Mouse (Mus musculus): Measurements from ENCODE around the gene H2-Oa. TPM values are rescaled to one million over a fixed set of nuclear protein-coding genes. Genes with fewer than 3 reads are reported as not detected.
A peak's percentile ranks its signal among the peaks of the same experiment; 100 is the strongest.

Gene H2-Oa
- polyA plus RNA-seq, 1 experiment from 2014 or later: not detected

GRCm38 (mm10) chr17:34122188-34122984 is 30.2 kb downstream of the H2-Oa start, which contains the start of gene Brd2:
Gene Brd2 (minus strand): TSS chr17:34122634.
- Histone ChIP-seq H3K4me1 (ENCODE audit: control insufficient read depth, insufficient read depth, low read length) (peaks cover 11% of the 10 kb centered on the region), H3K27me3 (ENCODE audit: control insufficient read depth, insufficient read depth, low read length) (no peaks in the 10 kb centered on the region), H3K9ac (replicated peaks; ENCODE audit: low read length) (peak within 1 kb of the TSS; percentile 97), H3K27ac (replicated peaks; ENCODE audit: low read depth, low read length) (peak within 1 kb of the TSS; percentile 100), H3K36me3 (ENCODE audit: control insufficient read depth, insufficient read depth, low read length) (peaks cover 15% of the 10 kb centered on the region), H3K9me3 (ENCODE audit: control insufficient read depth, low read length) (no peaks in the 10 kb centered on the region), H3K4me3 (replicated peaks; ENCODE audit: low read depth, low read length) (peak within 1 kb of the TSS; percentile 92), H3K4me2 (ENCODE audit: low read length) (peak within 1 kb of the TSS; percentile 98)
- peak; percentile 99 for DNase-seq
- under 1% methylated on average over 75 of the region's 75 CpGs for WGBS
- ATAC-seq (ENCODE audit: low FRiP score, low TSS enrichment): peak; percentile 62

- WGBS: 2% methylated on average over 7 of the region's 7 CpGs
- no peak for DNase-seq
- peak overlapping the region; percentile 97 for H3K9ac ChIP-seq (replicated peaks; ENCODE audit: low read length)
- H3K9me3 ChIP-seq (ENCODE audit: control insufficient read depth, low read length): no peaks in the 10 kb centered on the region
- 0 out of 2 replicates have a peak overlapping the region, but pooled peaks have one; percentile 16 for H3K27ac ChIP-seq (replicated peaks; ENCODE audit: low read depth, low read length)
- no peak for ATAC-seq (ENCODE audit: low FRiP score, low TSS enrichment)
- H3K4me2 ChIP-seq (ENCODE audit: low read length): peak overlapping the region; percentile 98
- H3K36me3 ChIP-seq (ENCODE audit: control insufficient read depth, insufficient read depth, low read length): peaks cover 10% of the 10 kb centered on the region
- peak overlapping the region; percentile 92 for H3K4me3 ChIP-seq (replicated peaks; ENCODE audit: low read depth, low read length)
- H3K4me1 ChIP-seq (ENCODE audit: control insufficient read depth, insufficient read depth, low read length): peaks cover 11% of the 10 kb centered on the region
- no peaks in the 10 kb centered on the region for H3K27me3 ChIP-seq (ENCODE audit: control insufficient read depth, insufficient read depth, low read length)
These were observed 31.0 kb downstream of the H2-Oa start for GRCm38 (mm10) chr17:34123111-34123510.

GRCm38 (mm10) chr17:34123518-34123917 is 31.4 kb downstream of the H2-Oa start:
- 4% methylated on average over 2 of the region's 2 CpGs for WGBS
- Histone ChIP-seq H3K4me1 (ENCODE audit: control insufficient read depth, insufficient read depth, low read length) (peaks cover 11% of the 10 kb centered on the region), H3K4me3 (replicated peaks; ENCODE audit: low read depth, low read length) (peak overlapping the region; percentile 92), H3K36me3 (ENCODE audit: control insufficient read depth, insufficient read depth, low read length) (peaks cover 6% of the 10 kb centered on the region), H3K27me3 (ENCODE audit: control insufficient read depth, insufficient read depth, low read length) (no peaks in the 10 kb centered on the region), H3K9me3 (ENCODE audit: control insufficient read depth, low read length) (no peaks in the 10 kb centered on the region), H3K27ac (replicated peaks; ENCODE audit: low read depth, low read length) (no peak overlapping the region; the same call in 1 of the 2 replicates), H3K4me2 (ENCODE audit: low read length) (peak overlapping the region; percentile 98), H3K9ac (replicated peaks; ENCODE audit: low read length) (peak overlapping the region; percentile 97; the same call in 1 of the 2 replicates)
- DNase-seq (no peak), ATAC-seq (ENCODE audit: low FRiP score, low TSS enrichment) (no peak)

GRCm38 (mm10) chr17:34124649-34125048 is 32.5 kb downstream of the H2-Oa start:
- H3K36me3 ChIP-seq (ENCODE audit: control insufficient read depth, insufficient read depth, low read length): no peaks in the 10 kb centered on the region
- no peak overlapping the region for H3K27ac ChIP-seq (replicated peaks; ENCODE audit: low read depth, low read length)
- ATAC-seq (ENCODE audit: low FRiP score, low TSS enrichment) (no peak), DNase-seq (no peak)
- whole genome bisulfite sequencing: 95% methylated on average over 6 of the region's 6 CpGs
- peaks cover 11% of the 10 kb centered on the region for H3K4me1 ChIP-seq (ENCODE audit: control insufficient read depth, insufficient read depth, low read length)
- no peaks in the 10 kb centered on the region for H3K27me3 ChIP-seq (ENCODE audit: control insufficient read depth, insufficient read depth, low read length)
- no peak overlapping the region for H3K4me3 ChIP-seq (replicated peaks; ENCODE audit: low read depth, low read length)
- no peak overlapping the region for H3K4me2 ChIP-seq (ENCODE audit: low read length)
- no peaks in the 10 kb centered on the region for H3K9me3 ChIP-seq (ENCODE audit: control insufficient read depth, low read length)
- H3K9ac ChIP-seq (replicated peaks; ENCODE audit: low read length): no peak overlapping the region

- no peaks in the 10 kb centered on the region for H3K27me3 ChIP-seq (ENCODE audit: control insufficient read depth, insufficient read depth, low read length)
- H3K27ac ChIP-seq (replicated peaks; ENCODE audit: low read depth, low read length): no peak overlapping the region
- no peak overlapping the region for H3K9ac ChIP-seq (replicated peaks; ENCODE audit: low read length)
- peaks cover 11% of the 10 kb centered on the region for H3K4me1 ChIP-seq (ENCODE audit: control insufficient read depth, insufficient read depth, low read length)
- no peak overlapping the region for H3K4me3 ChIP-seq (replicated peaks; ENCODE audit: low read depth, low read length)
- H3K9me3 ChIP-seq (ENCODE audit: control insufficient read depth, low read length): no peaks in the 10 kb centered on the region
- no peaks in the 10 kb centered on the region for H3K36me3 ChIP-seq (ENCODE audit: control insufficient read depth, insufficient read depth, low read length)
- ATAC-seq (ENCODE audit: low FRiP score, low TSS enrichment) (no peak), DNase-seq (no peak)
- WGBS: 66% methylated on average over 9 of the region's 9 CpGs
- H3K4me2 ChIP-seq (ENCODE audit: low read length): no peak overlapping the region
These were observed 34.8 kb downstream of the H2-Oa start for GRCm38 (mm10) chr17:34126826-34127420.

- no peak for ATAC-seq (ENCODE audit: low FRiP score, low TSS enrichment)
These were observed 35.3 kb downstream of the H2-Oa start for GRCm38 (mm10) chr17:34127475-34127874.

GRCm38 (mm10) chr17:34128264-34128937 is 36.3 kb downstream of the H2-Oa start:
- ATAC-seq (ENCODE audit: low FRiP score, low TSS enrichment) (no peak), DNase-seq (no peak)
- no peaks in the 10 kb centered on the region for H3K36me3 ChIP-seq (ENCODE audit: control insufficient read depth, insufficient read depth, low read length)
- H3K27ac ChIP-seq (replicated peaks; ENCODE audit: low read depth, low read length): no peak overlapping the region
- no peaks in the 10 kb centered on the region for H3K27me3 ChIP-seq (ENCODE audit: control insufficient read depth, insufficient read depth, low read length)
- 0 out of 2 replicates have a peak overlapping the region, but pooled peaks have one; percentile 20 for H3K9ac ChIP-seq (replicated peaks; ENCODE audit: low read length)
- H3K4me3 ChIP-seq (replicated peaks; ENCODE audit: low read depth, low read length): no peak overlapping the region
- H3K4me2 ChIP-seq (ENCODE audit: low read length): peak overlapping the region; percentile 15; the same call in 1 of the 2 replicates
- peaks cover 11% of the 10 kb centered on the region for H3K4me1 ChIP-seq (ENCODE audit: control insufficient read depth, insufficient read depth, low read length)
- WGBS: 27% methylated on average over 13 of the region's 13 CpGs
- no peaks in the 10 kb centered on the region for H3K9me3 ChIP-seq (ENCODE audit: control insufficient read depth, low read length)

More at GRCm38 (mm10) chr17:34127475-34127874, 35.3 kb downstream of the H2-Oa start:
- H3K27ac ChIP-seq (replicated peaks; ENCODE audit: low read depth, low read length): no peak overlapping the region
- H3K4me3 ChIP-seq (replicated peaks; ENCODE audit: low read depth, low read length): no peak overlapping the region
- H3K4me2 ChIP-seq (ENCODE audit: low read length): no peak overlapping the region
- H3K9ac ChIP-seq (replicated peaks; ENCODE audit: low read length): no peak overlapping the region
- H3K36me3 ChIP-seq (ENCODE audit: control insufficient read depth, insufficient read depth, low read length): no peaks in the 10 kb centered on the region
- H3K27me3 ChIP-seq (ENCODE audit: control insufficient read depth, insufficient read depth, low read length): no peaks in the 10 kb centered on the region
- 32% methylated on average over 6 of the region's 6 CpGs for WGBS
- H3K9me3 ChIP-seq (ENCODE audit: control insufficient read depth, low read length): no peaks in the 10 kb centered on the region
- H3K4me1 ChIP-seq (ENCODE audit: control insufficient read depth, insufficient read depth, low read length): peaks cover 11% of the 10 kb centered on the region
- DNase-seq: no peak

- peak overlapping the region; percentile 15; the same call in 1 of the 2 replicates for H3K4me2 ChIP-seq (ENCODE audit: low read length)
- ATAC-seq (ENCODE audit: low FRiP score, low TSS enrichment) (no peak), DNase-seq (peak; percentile 45)
- H3K27me3 ChIP-seq (ENCODE audit: control insufficient read depth, insufficient read depth, low read length): no peaks in the 10 kb centered on the region
- no peaks in the 10 kb centered on the region for H3K36me3 ChIP-seq (ENCODE audit: control insufficient read depth, insufficient read depth, low read length)
- 0 out of 2 replicates have a peak overlapping the region, but pooled peaks have one; percentile 20 for H3K27ac ChIP-seq (replicated peaks; ENCODE audit: low read depth, low read length)
- WGBS: 24% methylated on average over 18 of the region's 18 CpGs
- H3K9ac ChIP-seq (replicated peaks; ENCODE audit: low read length): 0 out of 2 replicates have a peak overlapping the region, but pooled peaks have one; percentile 20
- no peak overlapping the region for H3K4me3 ChIP-seq (replicated peaks; ENCODE audit: low read depth, low read length)
- H3K4me1 ChIP-seq (ENCODE audit: control insufficient read depth, insufficient read depth, low read length): peaks cover 4% of the 10 kb centered on the region; the same call in 1 of the 2 replicates
- H3K9me3 ChIP-seq (ENCODE audit: control insufficient read depth, low read length): no peaks in the 10 kb centered on the region
These were observed 37.0 kb downstream of the H2-Oa start for GRCm38 (mm10) chr17:34128944-34129791.
